Mouse (Mus musculus) neural tube, embryonic 12.5 days (tissue): ENCODE measurements at regions not wholly inside any gene's neighbourhood (a gene's known extent, or its start where the extent isn't known, plus 50 kb on each side); places are given as distances from the start of the nearest gene placed in this dataset.

Source experiments
- ATAC-seq: fragments of 200-750 bp; cut with Nextera tagmentation; 2 replicates; pipeline ENCODE4 v1.8.0; 2017; ENCODE audit warnings: low read depth, mild to moderate bottlenecking, moderate TSS enrichment, moderate library complexity; ENCODE audit not compliant: low FRiP score
- H3K27ac ChIP-seq: fragments of 300-500 bp; sonication (generic); 2 replicates; pipeline ENCODE4 v1.5.1; 2016
- H3K27me3 ChIP-seq: fragments of 300-500 bp; sonication (generic); replicated peaks from 2 replicates; pipeline ENCODE4 v1.6.1; 2016; ENCODE audit warnings: mild to moderate bottlenecking
- H3K36me3 ChIP-seq: fragments of 300-500 bp; sonication (generic); 2 replicates; pipeline ENCODE4 v1.6.1; 2016; ENCODE audit warnings: mild to moderate bottlenecking
- H3K4me1 ChIP-seq: fragments of 300-500 bp; sonication (generic); 2 replicates; pipeline ENCODE4 v1.6.1; 2016
- H3K4me2 ChIP-seq: fragments of 300-500 bp; sonication (generic); replicated peaks from 2 replicates; pipeline ENCODE4 v1.6.1; 2016; ENCODE audit warnings: mild to moderate bottlenecking
- H3K4me3 ChIP-seq: fragments of 300-500 bp; sonication (generic); 2 replicates; pipeline ENCODE4 v1.5.1; 2016
- H3K9ac ChIP-seq: fragments of 300-500 bp; sonication (generic); 2 replicates; pipeline ENCODE4 v1.6.1; 2016; ENCODE audit warnings: mild to moderate bottlenecking
- H3K9me3 ChIP-seq: fragments of 300-500 bp; sonication (generic); 2 replicates; pipeline ENCODE4 v1.6.1; 2016; ENCODE audit warnings: mild to moderate bottlenecking
- WGBS: fragments of 180-500 bp; shearing (Covaris S2); methylation state at CpG from one replicate; pipeline ENCODE4 v1.1.7; 2016; 5-methylcytosine and 5-hydroxymethylcytosine counted together

- H3K27ac ChIP-seq, result no peak overlapping the region
- WGBS, result 90% methylated on average over 4 of the region's 4 CpGs
- H3K27me3 ChIP-seq, result no peaks in the 10 kb centered on the region; the same call in 1 of the 2 replicates
- no peak overlapping the region for H3K9ac ChIP-seq
- H3K4me3 ChIP-seq, result no peak overlapping the region
- H3K4me1 ChIP-seq, result peaks cover 23% of the 10 kb centered on the region
- no peaks in the 10 kb centered on the region for H3K36me3 ChIP-seq
- peaks cover 7% of the 10 kb centered on the region; the same call in 1 of the 2 replicates for H3K9me3 ChIP-seq
- no peak; the same call in 1 of the 2 replicates for ATAC-seq
- H3K4me2 ChIP-seq, result peak overlapping the region; percentile 45; the same call in 1 of the 2 replicates
These were observed 443.2 kb upstream of the Smim15 start for GRCm38 (mm10) chr13:107601132-107601439.

- Histone ChIP-seq H3K4me1 (peaks cover 23% of the 10 kb centered on the region), H3K9me3 (peaks cover 7% of the 10 kb centered on the region; the same call in 1 of the 2 replicates), H3K9ac (no peak overlapping the region), H3K36me3 (no peaks in the 10 kb centered on the region), H3K27me3 (no peaks in the 10 kb centered on the region; the same call in 1 of the 2 replicates), H3K4me2 (peak overlapping the region; percentile 45), H3K27ac (no peak overlapping the region), H3K4me3 (no peak overlapping the region)
- peak; percentile 58 for ATAC-seq
- WGBS, result 27% methylated on average over 20 of the region's 22 CpGs
These were observed 443.7 kb upstream of the Smim15 start for GRCm38 (mm10) chr13:107600331-107601131.

- WGBS, result 41% methylated on average over 4 of the region's 4 CpGs
- no peak for ATAC-seq
- Histone ChIP-seq H3K4me3 (no peak overlapping the region), H3K9me3 (peaks cover 7% of the 10 kb centered on the region; the same call in 1 of the 2 replicates), H3K36me3 (no peaks in the 10 kb centered on the region), H3K27ac (no peak overlapping the region), H3K4me2 (no peak overlapping the region), H3K27me3 (no peaks in the 10 kb centered on the region; the same call in 1 of the 2 replicates), H3K9ac (no peak overlapping the region), H3K4me1 (peaks cover 23% of the 10 kb centered on the region)
These were observed 445.1 kb upstream of the Smim15 start for GRCm38 (mm10) chr13:107599094-107599644.

GRCm38 (mm10) chr13:107598391-107598790 lies 445.9 kb upstream of the Smim15 start:
- H3K36me3 ChIP-seq, result no peaks in the 10 kb centered on the region
- no peak for ATAC-seq
- H3K27ac ChIP-seq, result no peak overlapping the region
- 10% methylated on average over 1 of the region's 1 CpGs for WGBS
- peaks cover under 1% of the 10 kb centered on the region; the same call in 1 of the 2 replicates for H3K9me3 ChIP-seq
- H3K9ac ChIP-seq, result no peak overlapping the region
- H3K4me1 ChIP-seq, result peaks cover 23% of the 10 kb centered on the region
- no peak overlapping the region for H3K4me3 ChIP-seq
- H3K27me3 ChIP-seq, result no peaks in the 10 kb centered on the region; the same call in 1 of the 2 replicates
- no peak overlapping the region for H3K4me2 ChIP-seq

GRCm38 (mm10) chr13:107597217-107597616 lies 447.0 kb upstream of the Smim15 start:
- Histone ChIP-seq H3K4me3 (no peak overlapping the region), H3K27ac (no peak overlapping the region), H3K4me2 (no peak overlapping the region), H3K27me3 (no peaks in the 10 kb centered on the region; the same call in 1 of the 2 replicates), H3K4me1 (peaks cover 23% of the 10 kb centered on the region), H3K9ac (no peak overlapping the region), H3K9me3 (no peaks in the 10 kb centered on the region), H3K36me3 (no peaks in the 10 kb centered on the region)
- peak; percentile 42; the same call in 1 of the 2 replicates for ATAC-seq
- 44% methylated on average over 2 of the region's 2 CpGs for WGBS

- H3K4me2 ChIP-seq, result no peak overlapping the region
- WGBS, result 92% methylated on average over 2 of the region's 2 CpGs
- ATAC-seq, result no peak
- H3K27me3 ChIP-seq, result no peaks in the 10 kb centered on the region; the same call in 1 of the 2 replicates
- no peaks in the 10 kb centered on the region for H3K9me3 ChIP-seq
- H3K4me3 ChIP-seq, result no peak overlapping the region
- peaks cover 23% of the 10 kb centered on the region for H3K4me1 ChIP-seq
- H3K36me3 ChIP-seq, result no peaks in the 10 kb centered on the region
- no peak overlapping the region for H3K27ac ChIP-seq
- H3K9ac ChIP-seq, result no peak overlapping the region
These were observed 448.1 kb upstream of the Smim15 start for GRCm38 (mm10) chr13:107596183-107596582.

- Histone ChIP-seq H3K4me3 (no peak overlapping the region), H3K9me3 (no peaks in the 10 kb centered on the region), H3K4me1 (peaks cover 5% of the 10 kb centered on the region; the same call in 1 of the 2 replicates), H3K27ac (no peak overlapping the region), H3K36me3 (no peaks in the 10 kb centered on the region), H3K9ac (no peak overlapping the region), H3K27me3 (no peaks in the 10 kb centered on the region), H3K4me2 (no peak overlapping the region)
- WGBS, result 61% methylated on average over 9 of the region's 9 CpGs
- ATAC-seq, result no peak
These were observed 455.7 kb upstream of the Smim15 start for GRCm38 (mm10) chr13:107588399-107589002.

GRCm38 (mm10) chr13:107587678-107588077 lies 456.6 kb upstream of the Smim15 start:
- no peak overlapping the region for H3K9ac ChIP-seq
- no peak for ATAC-seq
- WGBS, result 58% methylated on average over 8 of the region's 8 CpGs

GRCm38 (mm10) chr13:107585936-107586335 lies 458.3 kb upstream of the Smim15 start:
- H3K4me2 ChIP-seq, result no peak overlapping the region
- H3K27ac ChIP-seq, result no peak overlapping the region
- peaks cover 5% of the 10 kb centered on the region; the same call in 1 of the 2 replicates for H3K4me1 ChIP-seq
- no peaks in the 10 kb centered on the region for H3K27me3 ChIP-seq
- no peak overlapping the region for H3K4me3 ChIP-seq
- no peaks in the 10 kb centered on the region for H3K9me3 ChIP-seq
- 59% methylated on average over 9 of the region's 9 CpGs for WGBS
- no peaks in the 10 kb centered on the region for H3K36me3 ChIP-seq
- H3K9ac ChIP-seq, result no peak overlapping the region
- ATAC-seq, result no peak

More at GRCm38 (mm10) chr13:107587678-107588077, 456.6 kb upstream of the Smim15 start:
- Histone ChIP-seq H3K9me3 (no peaks in the 10 kb centered on the region), H3K36me3 (no peaks in the 10 kb centered on the region), H3K4me3 (no peak overlapping the region), H3K4me1 (peaks cover 5% of the 10 kb centered on the region; the same call in 1 of the 2 replicates), H3K27ac (no peak overlapping the region), H3K4me2 (no peak overlapping the region), H3K27me3 (no peaks in the 10 kb centered on the region)

- no peak overlapping the region for H3K27ac ChIP-seq
- H3K27me3 ChIP-seq, result no peaks in the 10 kb centered on the region
- H3K9me3 ChIP-seq, result no peaks in the 10 kb centered on the region
- no peak overlapping the region for H3K4me2 ChIP-seq
- H3K9ac ChIP-seq, result no peak overlapping the region
- H3K4me1 ChIP-seq, result peaks cover 5% of the 10 kb centered on the region; the same call in 1 of the 2 replicates
- peak; percentile 37; the same call in 1 of the 2 replicates for ATAC-seq
- WGBS, result 26% methylated on average over 4 of the region's 4 CpGs
- no peak overlapping the region for H3K4me3 ChIP-seq
- H3K36me3 ChIP-seq, result no peaks in the 10 kb centered on the region
These were observed 458.9 kb upstream of the Smim15 start for GRCm38 (mm10) chr13:107585353-107585752.

- H3K9ac ChIP-seq, result no peak overlapping the region
- H3K4me1 ChIP-seq, result no peaks in the 10 kb centered on the region
- no peaks in the 10 kb centered on the region for H3K27me3 ChIP-seq
- H3K36me3 ChIP-seq, result no peaks in the 10 kb centered on the region
- 83% methylated on average over 6 of the region's 6 CpGs for WGBS
- H3K4me2 ChIP-seq, result no peak overlapping the region
- H3K4me3 ChIP-seq, result no peak overlapping the region
- no peaks in the 10 kb centered on the region for H3K9me3 ChIP-seq
- no peak for ATAC-seq
- H3K27ac ChIP-seq, result no peak overlapping the region
These were observed 465.3 kb upstream of the Smim15 start for GRCm38 (mm10) chr13:107578968-107579367.

- no peaks in the 10 kb centered on the region for H3K27me3 ChIP-seq
- no peaks in the 10 kb centered on the region for H3K36me3 ChIP-seq
- 82% methylated on average over 8 of the region's 8 CpGs for WGBS
- H3K4me2 ChIP-seq, result no peak overlapping the region
- no peaks in the 10 kb centered on the region for H3K9me3 ChIP-seq
- no peak overlapping the region for H3K9ac ChIP-seq
- H3K4me1 ChIP-seq, result no peaks in the 10 kb centered on the region
- no peak overlapping the region for H3K27ac ChIP-seq
- no peak overlapping the region for H3K4me3 ChIP-seq
- ATAC-seq, result no peak
These were observed 466.4 kb upstream of the Smim15 start for GRCm38 (mm10) chr13:107577809-107578208.
